Mouse (Mus musculus): ENCODE measurements around the gene Pcnx. TPM values are rescaled to one million over a fixed set of nuclear protein-coding genes. Genes with fewer than 3 reads are reported as not detected.

The Pcnx gene
- total and polyA plus RNA-seq, 2 experiments from 2014 or later = 8.2 to 46.6 TPM

- H3K4me1 ChIP-seq (ENCODE audit: insufficient read depth, low read length) = no peaks in the 10 kb centered on the region
- ATAC-seq (ENCODE audit: low FRiP score) = no peak
- H3K27ac ChIP-seq (ENCODE audit: low read depth, low read length) = no peak overlapping the region
- H3K36me3 ChIP-seq (ENCODE audit: insufficient read depth, low read length) = no peaks in the 10 kb centered on the region
- H3K9ac ChIP-seq (replicated peaks; ENCODE audit: low read length, poor library complexity, severe bottlenecking) = no peak overlapping the region
- DNase-seq (ENCODE audit: low spot score) = no peak
- H3K4me2 ChIP-seq (ENCODE audit: low read depth, low read length, poor library complexity, severe bottlenecking) = no peak overlapping the region
- TF ChIP-seq CTCF (IDR thresholded peaks at IDR 0.05) = peak; percentile 27; the same call in 1 of the 2 replicates
- no peaks in the 10 kb centered on the region for H3K9me3 ChIP-seq (ENCODE audit: low read length)
- no peak overlapping the region for H3K4me3 ChIP-seq (ENCODE audit: low read depth, low read length)
- no peaks in the 10 kb centered on the region for H3K27me3 ChIP-seq (ENCODE audit: insufficient read depth, low read length)
- 80% methylated on average over 8 of the region's 8 CpGs for WGBS
These were observed 23.7 kb upstream of the Pcnx start for GRCm38 (mm10) chr12:81836162-81836561.

GRCm38 (mm10) chr12:81837463-81837862, 22.4 kb upstream of the Pcnx start:
- no peaks in the 10 kb centered on the region for H3K4me1 ChIP-seq (ENCODE audit: insufficient read depth, low read length)
- no peaks in the 10 kb centered on the region for H3K9me3 ChIP-seq (ENCODE audit: low read length)
- H3K4me2 ChIP-seq (ENCODE audit: low read depth, low read length, poor library complexity, severe bottlenecking) = no peak overlapping the region
- no peaks in the 10 kb centered on the region for H3K27me3 ChIP-seq (ENCODE audit: insufficient read depth, low read length)
- H3K4me3 ChIP-seq (ENCODE audit: low read depth, low read length) = no peak overlapping the region
- 59% methylated on average over 5 of the region's 5 CpGs for WGBS
- no peak for TF ChIP-seq CTCF (IDR thresholded peaks at IDR 0.05)
- ATAC-seq (ENCODE audit: low FRiP score) (no peak), DNase-seq (ENCODE audit: low spot score) (no peak)
- H3K9ac ChIP-seq (replicated peaks; ENCODE audit: low read length, poor library complexity, severe bottlenecking) = no peak overlapping the region
- no peaks in the 10 kb centered on the region for H3K36me3 ChIP-seq (ENCODE audit: insufficient read depth, low read length)
- H3K27ac ChIP-seq (ENCODE audit: low read depth, low read length) = no peak overlapping the region

GRCm38 (mm10) chr12:81839663-81840062, 20.2 kb upstream of the Pcnx start:
- TF ChIP-seq CTCF (IDR thresholded peaks at IDR 0.05) = no peak
- H3K4me2 ChIP-seq (ENCODE audit: low read depth, low read length, poor library complexity, severe bottlenecking) = no peak overlapping the region
- H3K36me3 ChIP-seq (ENCODE audit: insufficient read depth, low read length) = no peaks in the 10 kb centered on the region
- H3K4me1 ChIP-seq (ENCODE audit: insufficient read depth, low read length) = no peaks in the 10 kb centered on the region
- no peak overlapping the region for H3K27ac ChIP-seq (ENCODE audit: low read depth, low read length)
- 91% methylated on average over 5 of the region's 5 CpGs for WGBS
- H3K27me3 ChIP-seq (ENCODE audit: insufficient read depth, low read length) = no peaks in the 10 kb centered on the region
- no peak overlapping the region for H3K9ac ChIP-seq (replicated peaks; ENCODE audit: low read length, poor library complexity, severe bottlenecking)
- no peak overlapping the region for H3K4me3 ChIP-seq (ENCODE audit: low read depth, low read length)
- no peak for DNase-seq (ENCODE audit: low spot score)
- no peaks in the 10 kb centered on the region for H3K9me3 ChIP-seq (ENCODE audit: low read length)
- ATAC-seq (ENCODE audit: low FRiP score) = no peak

- no peak overlapping the region for H3K27ac ChIP-seq (ENCODE audit: low read depth, low read length)
- no peaks in the 10 kb centered on the region for H3K9me3 ChIP-seq (ENCODE audit: low read length)
- no peak for DNase-seq (ENCODE audit: low spot score)
- TF ChIP-seq CTCF (IDR thresholded peaks at IDR 0.05) = no peak
- no peak overlapping the region for H3K4me3 ChIP-seq (ENCODE audit: low read depth, low read length)
- no peak overlapping the region for H3K4me2 ChIP-seq (ENCODE audit: low read depth, low read length, poor library complexity, severe bottlenecking)
- ATAC-seq (ENCODE audit: low FRiP score) = no peak
- no peaks in the 10 kb centered on the region for H3K27me3 ChIP-seq (ENCODE audit: insufficient read depth, low read length)
- H3K9ac ChIP-seq (replicated peaks; ENCODE audit: low read length, poor library complexity, severe bottlenecking) = no peak overlapping the region
- no peaks in the 10 kb centered on the region for H3K36me3 ChIP-seq (ENCODE audit: insufficient read depth, low read length)
- 87% methylated on average over 5 of the region's 5 CpGs for WGBS
- H3K4me1 ChIP-seq (ENCODE audit: insufficient read depth, low read length) = no peaks in the 10 kb centered on the region
These were observed 18.8 kb upstream of the Pcnx start for GRCm38 (mm10) chr12:81841046-81841445.

- Histone ChIP-seq H3K9ac (replicated peaks; ENCODE audit: low read length, poor library complexity, severe bottlenecking) (no peak overlapping the region), H3K27me3 (ENCODE audit: insufficient read depth, low read length) (no peaks in the 10 kb centered on the region), H3K4me1 (ENCODE audit: insufficient read depth, low read length) (no peaks in the 10 kb centered on the region), H3K4me3 (ENCODE audit: low read depth, low read length) (no peak overlapping the region), H3K9me3 (ENCODE audit: low read length) (no peaks in the 10 kb centered on the region), H3K36me3 (ENCODE audit: insufficient read depth, low read length) (no peaks in the 10 kb centered on the region), H3K27ac (ENCODE audit: low read depth, low read length) (no peak overlapping the region), H3K4me2 (ENCODE audit: low read depth, low read length, poor library complexity, severe bottlenecking) (no peak overlapping the region)
- DNase-seq (ENCODE audit: low spot score) (no peak), ATAC-seq (ENCODE audit: low FRiP score) (no peak)
- WGBS = 78% methylated on average over 5 of the region's 5 CpGs
- TF ChIP-seq CTCF (IDR thresholded peaks at IDR 0.05) = no peak
These were observed 16.3 kb upstream of the Pcnx start for GRCm38 (mm10) chr12:81843501-81843900.

GRCm38 (mm10) chr12:81844572-81844971, 15.3 kb upstream of the Pcnx start:
- no peaks in the 10 kb centered on the region for H3K4me1 ChIP-seq (ENCODE audit: insufficient read depth, low read length)
- H3K36me3 ChIP-seq (ENCODE audit: insufficient read depth, low read length) = no peaks in the 10 kb centered on the region
- DNase-seq (ENCODE audit: low spot score) = no peak
- no peak overlapping the region for H3K4me3 ChIP-seq (ENCODE audit: low read depth, low read length)
- no peaks in the 10 kb centered on the region for H3K27me3 ChIP-seq (ENCODE audit: insufficient read depth, low read length)
- no peaks in the 10 kb centered on the region for H3K9me3 ChIP-seq (ENCODE audit: low read length)
- no peak for ATAC-seq (ENCODE audit: low FRiP score)
- no peak overlapping the region for H3K9ac ChIP-seq (replicated peaks; ENCODE audit: low read length, poor library complexity, severe bottlenecking)
- H3K27ac ChIP-seq (ENCODE audit: low read depth, low read length) = no peak overlapping the region
- H3K4me2 ChIP-seq (ENCODE audit: low read depth, low read length, poor library complexity, severe bottlenecking) = peak overlapping the region; percentile 34
- WGBS = 51% methylated on average over 13 of the region's 13 CpGs
- no peak for TF ChIP-seq CTCF (IDR thresholded peaks at IDR 0.05)
